Mouse (Mus musculus) megakaryocyte-erythroid progenitor cell, adult 5-6 weeks (primary cell): ENCODE results near the gene Mrtfb. TPM values are rescaled to one million over a fixed set of nuclear protein-coding genes. Genes with fewer than 3 reads are reported as not detected.

Experiments
- ATAC-seq: replicated peaks from 2 replicates; pipeline ENCODE4 v1.8.0; 2016; ENCODE audit warnings: mild to moderate bottlenecking, inconsistent platforms; ENCODE audit not compliant: severe bottlenecking, poor library complexity, low FRiP score, low TSS enrichment
- total RNA-seq, 2 experiments: library from RNA; stranded (forward) in 1 of 2; stranded (reverse) in 1 of 2; fragments of 200-1000, 215-1000 nt in 1 of 2; fragments of >200 nt in 1 of 2; fragmentation: Nextera tagmentation in 1 of 2; gene quantifications; 2 replicates each; pipeline ENCODE4 v1.2.3; 2014 to 2017

The Mrtfb gene
- total RNA-seq (2014; fragmentation: Nextera tagmentation): 8.9 and 10.7 TPM in 2 replicates
- 2.3 and 3.7 TPM in 2 replicates for total RNA-seq (2017)

DNA sequence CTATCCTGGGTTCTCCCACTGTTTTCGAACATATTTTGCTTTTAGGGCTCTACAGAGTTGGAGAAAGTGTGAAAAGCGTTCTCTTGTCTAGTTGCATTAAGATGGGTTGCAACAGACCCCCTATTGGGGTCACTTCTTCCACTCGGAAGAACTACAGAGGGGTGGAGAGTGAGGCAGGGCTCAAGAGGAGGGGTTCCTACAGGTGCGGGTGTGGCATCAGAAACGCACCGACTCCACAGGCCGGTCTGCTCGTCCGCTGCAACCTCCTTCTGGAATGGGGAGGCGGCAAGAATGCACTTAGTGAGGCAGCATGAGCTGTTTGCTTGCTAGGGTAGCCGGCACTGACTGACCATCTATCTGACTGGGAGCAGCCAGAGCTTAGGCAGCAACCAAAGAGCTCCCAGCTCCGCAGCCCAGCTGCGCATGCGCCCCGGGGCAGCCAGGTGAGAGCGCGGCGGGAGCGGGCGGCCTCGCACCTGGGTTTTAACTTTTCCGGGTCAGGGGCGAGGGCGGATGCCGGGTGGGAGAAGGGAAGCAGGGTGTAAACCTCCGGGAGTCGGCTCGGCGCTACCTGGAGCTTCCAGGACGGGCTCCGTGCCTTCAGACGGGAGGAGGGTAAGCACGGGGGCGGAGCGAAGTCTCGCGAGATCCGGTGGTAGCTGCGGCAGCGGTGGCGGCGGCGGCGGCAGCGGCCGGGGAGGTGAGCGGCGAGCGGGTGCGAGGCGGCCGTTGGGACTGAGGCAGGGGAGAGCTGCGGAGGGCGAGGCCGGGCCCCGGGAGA is at the start of gene Mrtfb:
Gene Mrtfb, plus strand, starts transcription at position 627 of the 781 bp plus-strand sequence.
- ATAC-seq: peak; percentile 85

- ATAC-seq: no peak
These were observed 48.6 kb upstream of the Mrtfb start for GRCm38 (mm10) chr16:13207649-13208048.

- no peak for ATAC-seq
These were observed 48.2 kb upstream of the Mrtfb start for GRCm38 (mm10) chr16:13208087-13208486.

DNA sequence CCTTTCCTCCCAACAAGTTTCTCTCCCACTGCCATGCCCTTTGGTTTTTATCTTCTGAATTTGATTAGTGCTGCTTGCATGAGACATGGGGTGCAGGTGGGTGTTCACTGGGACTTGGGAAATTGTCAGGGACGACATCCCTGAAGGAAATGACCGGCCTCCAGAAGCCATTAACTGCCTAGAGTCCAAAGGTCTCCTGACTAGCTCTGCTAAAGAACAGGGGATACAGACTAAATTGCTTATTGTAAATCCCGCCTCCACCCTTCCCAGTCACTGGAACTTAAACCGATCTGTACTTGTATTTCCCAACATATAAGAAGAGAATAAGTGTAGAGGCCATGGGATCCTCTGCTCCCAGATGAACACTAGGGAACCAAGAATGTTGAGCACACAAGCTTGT is 43.5 kb upstream of the Mrtfb start:
- no peak for ATAC-seq

- ATAC-seq: no peak
These were observed 39.9 kb upstream of the Mrtfb start for GRCm38 (mm10) chr16:13216116-13216952.

DNA sequence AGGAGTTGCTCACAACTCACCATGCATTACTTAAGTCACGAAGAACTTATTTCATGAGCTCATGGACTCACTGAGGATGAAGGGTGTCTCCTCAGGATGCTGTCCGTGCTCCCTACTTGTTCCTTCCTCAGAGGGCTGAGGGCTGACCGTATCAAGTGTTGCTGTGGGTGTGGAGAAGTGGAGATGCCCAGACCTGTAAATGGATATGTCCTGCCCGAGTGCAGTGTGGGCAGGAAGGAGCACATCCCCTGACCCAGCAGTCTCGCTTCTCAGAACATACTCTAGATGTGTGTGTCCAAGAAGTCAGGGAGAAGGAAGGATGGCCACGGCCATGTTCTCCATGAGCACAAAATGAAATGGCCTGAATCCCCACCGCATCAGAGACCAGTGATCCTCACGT is 38.3 kb upstream of the Mrtfb start:
- no peak for ATAC-seq

DNA sequence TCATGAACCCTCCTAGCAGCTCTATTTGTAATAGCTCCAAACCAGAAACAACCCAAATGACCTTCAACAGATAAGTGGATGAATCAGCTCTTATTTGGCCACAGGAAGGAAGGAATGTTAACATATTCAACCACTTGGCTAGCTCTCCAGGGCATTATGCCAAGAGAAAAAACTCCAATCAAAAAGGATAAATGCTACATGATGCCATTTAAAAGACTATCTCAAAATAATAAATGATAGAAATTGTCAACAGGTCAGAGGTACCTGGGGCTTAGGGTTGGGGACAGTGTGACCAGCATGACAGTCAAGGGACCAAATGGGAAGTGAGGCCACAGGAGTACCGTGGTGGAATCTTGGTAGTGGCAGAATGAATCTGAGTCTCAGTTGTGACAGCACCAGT is 34.8 kb upstream of the Mrtfb start:
- ATAC-seq: no peak

DNA sequence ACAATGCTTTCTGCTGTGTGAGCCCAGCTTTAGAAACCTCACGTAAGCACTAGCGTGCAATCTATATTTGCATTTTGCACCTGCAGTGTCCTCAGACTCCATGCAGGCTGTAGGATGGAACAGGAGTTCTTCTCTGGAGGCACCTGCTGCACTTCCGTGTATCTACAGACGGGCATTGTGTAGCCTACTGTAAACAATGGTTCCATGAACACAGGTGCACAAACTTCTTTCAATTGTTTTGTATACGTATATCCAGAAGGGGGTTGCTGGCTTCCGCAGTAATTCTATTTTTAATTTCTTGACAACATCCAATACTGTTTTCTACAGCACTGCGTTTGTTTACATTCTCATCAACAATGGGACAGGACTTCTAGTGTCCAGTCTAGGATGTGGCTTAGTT is 24.2 kb upstream of the Mrtfb start:
- ATAC-seq: no peak

- no peak for ATAC-seq
These were observed 23.1 kb upstream of the Mrtfb start for GRCm38 (mm10) chr16:13232912-13233802.

DNA sequence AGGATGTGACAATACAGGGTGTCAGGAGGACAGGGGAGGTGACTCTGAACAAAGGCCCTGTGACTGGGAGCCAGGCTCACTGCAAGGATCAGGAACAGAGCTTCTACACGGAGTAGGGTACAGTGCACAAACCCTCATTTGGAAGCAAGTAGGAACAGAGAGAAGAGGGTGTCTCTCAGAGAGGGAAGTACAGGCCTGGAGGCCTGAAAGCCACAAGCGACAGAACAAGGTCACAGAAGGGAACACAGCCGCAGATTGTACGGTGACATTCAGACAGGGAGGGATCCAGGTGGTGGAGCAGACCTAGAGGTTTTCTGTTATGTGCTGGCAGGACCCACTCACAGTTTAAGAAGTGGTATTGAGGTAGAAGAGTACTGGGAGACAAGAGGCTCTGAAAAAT is 17.2 kb upstream of the Mrtfb start:
- no peak for ATAC-seq

- no peak for ATAC-seq
These were observed 16.7 kb upstream of the Mrtfb start for GRCm38 (mm10) chr16:13239544-13239943.

DNA sequence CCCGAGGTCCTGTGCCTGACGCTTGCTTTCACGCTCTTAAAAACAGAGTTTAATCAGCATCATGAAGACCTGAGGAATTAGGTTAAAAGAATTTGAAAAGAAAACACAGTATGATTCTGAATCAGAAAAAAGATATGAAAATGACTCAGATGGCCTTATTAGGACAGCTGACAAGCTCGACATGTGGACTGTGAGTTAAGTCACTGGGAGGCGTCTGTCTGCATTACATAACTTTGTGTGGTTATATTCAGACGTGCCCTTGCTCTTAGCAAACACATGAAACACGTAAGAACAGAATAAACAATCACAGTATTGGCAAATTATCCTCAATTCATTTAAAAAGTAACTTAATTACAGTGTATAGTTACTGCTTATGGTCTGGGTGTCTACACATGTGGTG is 16.0 kb upstream of the Mrtfb start:
- no peak for ATAC-seq

- no peak for ATAC-seq
These were observed 10.6 kb upstream of the Mrtfb start for GRCm38 (mm10) chr16:13245658-13246057.

- no peak for ATAC-seq
These were observed 9.4 kb upstream of the Mrtfb start for GRCm38 (mm10) chr16:13246855-13247254.

- ATAC-seq: no peak
These were observed 6.2 kb upstream of the Mrtfb start for GRCm38 (mm10) chr16:13250061-13250460.

GRCm38 (mm10) chr16:13256667-13257527 is 616 bp downstream of the Mrtfb start:
- peak; percentile 25; the same call in 1 of the 2 replicates for ATAC-seq

DNA sequence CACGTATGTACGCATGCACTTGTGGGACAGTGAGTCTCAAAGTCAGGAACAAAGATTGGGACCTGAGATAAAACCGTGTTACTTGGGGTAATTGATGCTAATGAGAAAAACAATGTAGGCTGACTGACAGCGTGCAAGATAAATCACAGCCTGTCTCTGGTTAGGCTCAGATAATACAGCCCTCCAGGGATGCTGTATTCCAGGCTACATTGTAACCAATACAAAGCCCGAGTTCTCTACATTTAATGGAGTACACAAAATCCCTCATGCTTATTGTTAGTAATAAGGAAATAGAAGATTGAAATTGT is 1.2 kb downstream of the Mrtfb start:
- no peak for ATAC-seq

GRCm38 (mm10) chr16:13259026-13259425 is 2.7 kb downstream of the Mrtfb start:
- no peak for ATAC-seq

DNA sequence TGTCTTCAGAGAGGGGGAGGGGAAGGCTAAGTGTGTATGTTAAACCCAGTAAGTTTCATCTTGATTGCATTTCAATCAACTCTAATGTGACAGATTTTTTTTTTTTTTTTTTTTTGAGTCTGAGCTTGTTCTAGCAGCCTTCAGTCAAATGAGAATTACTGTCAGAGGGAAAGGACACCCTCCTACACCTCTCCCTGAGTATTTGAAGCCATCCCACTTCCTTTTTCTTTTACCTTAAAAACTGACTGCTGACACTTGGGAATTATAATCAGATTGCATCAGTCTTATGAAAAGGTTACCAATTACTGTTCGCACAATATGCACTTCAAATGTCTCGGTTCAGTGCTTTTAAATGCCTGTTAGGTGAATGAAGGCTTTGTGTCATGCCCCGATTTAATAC is 10.0 kb downstream of the Mrtfb start:
- no peak for ATAC-seq
